Mouse (Mus musculus) gastrocnemius, postnatal 36 days (tissue): ENCODE data around the gene Unc79. TPM values are rescaled to one million over a fixed set of nuclear protein-coding genes. Genes with fewer than 3 reads are reported as not detected.

Experiments
- DNase-seq, 2 experiments: peaks; one replicate each; pipeline ENCODE4 v3.0.0; 2022
- intact Hi-C: fragments of 180-260 bp; cut with DNase I; formaldehyde crosslinking; loops from one replicate; pipeline ENCODE4 v1.15.1; 2025
- long read RNA-seq, 2 experiments: library from polyadenylated mRNA; stranded (forward); transcript quantifications; one replicate each; pipeline ENCODE4 v2.0.0; 2021
- total RNA-seq, 2 experiments: library from RNA; stranded (reverse); gene quantifications; 2 replicates each; pipeline ENCODE4 v1.2.3; 2021

Gene Unc79
- total RNA-seq = under 1 TPM; 0.05 to 0.12 TPM
- long read RNA-seq, experiment 1 = 0 reads
- long read RNA-seq, experiment 2 = 0 reads

GRCm38 (mm10) chr12:102948778-102949394, at the start of gene Unc79:
Gene Unc79, plus strand, starts transcription at chr12:102948859.
- DNase-seq = peak; percentile 4 to 13

GRCm38 (mm10) chr12:102899091-102899490, 49.6 kb upstream of the Unc79 start, which contains the start of gene Cox8c:
Gene Cox8c, plus strand, starts transcription at chr12:102899316.
- no peak for DNase-seq
- intact Hi-C loops = no loop called here

More at GRCm38 (mm10) chr12:102948778-102949394, at the start of gene Unc79:
- intact Hi-C loops = no loop called here

- no peak for DNase-seq
- intact Hi-C loops = no loop called here
Observed at GRCm38 (mm10) chr12:102908191-102908590, 40.5 kb upstream of the Unc79 start.

GRCm38 (mm10) chr12:102916073-102916472, 32.6 kb upstream of the Unc79 start:
- intact Hi-C loops = no loop called here
- no peak for DNase-seq

GRCm38 (mm10) chr12:102929764-102930163, 18.9 kb upstream of the Unc79 start:
- no peak for DNase-seq
- intact Hi-C loops = no loop called here

GRCm38 (mm10) chr12:102930335-102930734, 18.3 kb upstream of the Unc79 start:
- DNase-seq = no peak
- intact Hi-C loops = no loop called here

GRCm38 (mm10) chr12:102930789-102931188, 17.9 kb upstream of the Unc79 start:
- intact Hi-C loops = no loop called here
- DNase-seq = no peak

- intact Hi-C loops = no loop called here
- no peak for DNase-seq
Observed at GRCm38 (mm10) chr12:102935892-102936291, 12.8 kb upstream of the Unc79 start.

GRCm38 (mm10) chr12:102945571-102945970, 3.1 kb upstream of the Unc79 start:
- DNase-seq = no peak
- intact Hi-C loops = no loop called here

GRCm38 (mm10) chr12:102947826-102948225, 833 bp upstream of the Unc79 start:
- intact Hi-C loops = no loop called here
- no peak for DNase-seq

- DNase-seq = peak in 1 of 2 experiments; percentile 9
- intact Hi-C loops = no loop called here
Observed at GRCm38 (mm10) chr12:102949395-102950208, 943 bp downstream of the Unc79 start.

GRCm38 (mm10) chr12:102960051-102960775, 11.6 kb downstream of the Unc79 start:
- intact Hi-C loops = no loop called here

GRCm38 (mm10) chr12:102961066-102961465, 12.4 kb downstream of the Unc79 start:
- intact Hi-C loops = no loop called here
- DNase-seq = no peak

More at GRCm38 (mm10) chr12:102960051-102960775, 11.6 kb downstream of the Unc79 start:
- DNase-seq = no peak

GRCm38 (mm10) chr12:102964486-102964885, 15.8 kb downstream of the Unc79 start:
- intact Hi-C loops = no loop called here
- DNase-seq = no peak

- no peak for DNase-seq
- intact Hi-C loops = no loop called here
Observed at GRCm38 (mm10) chr12:102980584-102980983, 31.9 kb downstream of the Unc79 start.

GRCm38 (mm10) chr12:102981543-102981942, 32.9 kb downstream of the Unc79 start:
- no peak for DNase-seq
- intact Hi-C loops = no loop called here

GRCm38 (mm10) chr12:102985401-102985800, 36.7 kb downstream of the Unc79 start:
- intact Hi-C loops = no loop called here
- no peak for DNase-seq

- DNase-seq = no peak
- intact Hi-C loops = no loop called here
Observed at GRCm38 (mm10) chr12:102987736-102988135, 39.1 kb downstream of the Unc79 start.

- intact Hi-C loops = no loop called here
- DNase-seq = no peak
Observed at GRCm38 (mm10) chr12:103008491-103008890, 59.8 kb downstream of the Unc79 start.

- intact Hi-C loops = no loop called here
- peak in 1 of 2 experiments; percentile 9 for DNase-seq
Observed at GRCm38 (mm10) chr12:103018161-103018560, 69.5 kb downstream of the Unc79 start.

GRCm38 (mm10) chr12:103036692-103037091, 88.0 kb downstream of the Unc79 start:
- no peak for DNase-seq
- intact Hi-C loops = no loop called here
